Mouse (Mus musculus): ENCODE measurements at regions not wholly inside any gene's neighbourhood (a gene's known extent, or its start where the extent isn't known, plus 50 kb on each side); places are given as distances from the start of the nearest gene placed in this dataset.

DNA sequence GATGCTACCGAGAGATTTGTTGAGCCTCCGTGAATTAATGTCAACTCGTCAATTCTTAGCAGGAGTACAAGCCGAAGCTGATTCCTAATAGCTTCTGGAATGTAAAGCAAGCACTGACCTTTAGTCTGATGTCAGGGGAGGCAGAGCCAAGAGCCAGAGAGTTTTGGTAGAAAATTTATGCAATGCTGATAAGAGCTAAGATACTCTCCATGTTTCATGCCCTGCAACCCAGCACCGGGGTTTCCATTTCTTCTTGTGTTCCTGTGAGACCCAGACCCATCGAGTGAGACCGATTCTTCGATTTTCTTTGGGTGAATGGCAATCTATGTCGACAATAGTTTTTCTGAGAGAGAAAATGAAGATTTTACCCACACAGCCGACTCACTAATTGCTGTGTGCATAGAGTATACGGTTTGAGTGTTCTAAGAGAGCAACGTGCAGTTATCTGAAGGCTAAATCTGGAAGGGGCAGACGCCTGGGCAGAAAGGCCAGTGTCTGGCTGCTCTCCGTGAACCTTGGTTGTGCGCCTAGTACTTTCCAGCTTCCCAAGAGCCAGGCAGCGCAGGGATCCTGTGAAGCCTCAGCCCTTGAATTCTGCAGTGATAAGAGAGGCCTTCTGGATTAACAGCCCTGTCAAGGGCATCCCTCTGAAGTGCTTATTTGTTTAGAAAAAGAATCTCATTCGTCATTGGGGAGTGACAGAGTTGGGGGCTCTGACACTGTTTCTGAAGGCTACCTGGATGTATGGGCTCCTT lies 296.1 kb upstream of the Fam241a start:
- ATAC-seq (ENCODE audit: low FRiP score) (no peak), DNase-seq (ENCODE audit: low spot score) (no peak)
- H3K9me3 ChIP-seq (ENCODE audit: control insufficient read depth, low read length): no peaks in the 10 kb centered on the region
- no peak overlapping the region for H3K27ac ChIP-seq
- no peak overlapping the region for H3K9ac ChIP-seq
- H3K27me3 ChIP-seq (ENCODE audit: control insufficient read depth, insufficient read depth, low read length): no peaks in the 10 kb centered on the region; the same call in 1 of the 2 replicates
- H3K4me2 ChIP-seq (replicated peaks): no peak overlapping the region
- H3K36me3 ChIP-seq (replicated peaks; ENCODE audit: control insufficient read depth, insufficient read depth): no peaks in the 10 kb centered on the region
- H3K4me3 ChIP-seq (replicated peaks; ENCODE audit: low read length): no peak overlapping the region
- WGBS: 65% methylated on average over 17 of the region's 17 CpGs
- no peaks in the 10 kb centered on the region for H3K4me1 ChIP-seq (replicated peaks; ENCODE audit: control insufficient read depth, insufficient read depth, low read length)

DNA sequence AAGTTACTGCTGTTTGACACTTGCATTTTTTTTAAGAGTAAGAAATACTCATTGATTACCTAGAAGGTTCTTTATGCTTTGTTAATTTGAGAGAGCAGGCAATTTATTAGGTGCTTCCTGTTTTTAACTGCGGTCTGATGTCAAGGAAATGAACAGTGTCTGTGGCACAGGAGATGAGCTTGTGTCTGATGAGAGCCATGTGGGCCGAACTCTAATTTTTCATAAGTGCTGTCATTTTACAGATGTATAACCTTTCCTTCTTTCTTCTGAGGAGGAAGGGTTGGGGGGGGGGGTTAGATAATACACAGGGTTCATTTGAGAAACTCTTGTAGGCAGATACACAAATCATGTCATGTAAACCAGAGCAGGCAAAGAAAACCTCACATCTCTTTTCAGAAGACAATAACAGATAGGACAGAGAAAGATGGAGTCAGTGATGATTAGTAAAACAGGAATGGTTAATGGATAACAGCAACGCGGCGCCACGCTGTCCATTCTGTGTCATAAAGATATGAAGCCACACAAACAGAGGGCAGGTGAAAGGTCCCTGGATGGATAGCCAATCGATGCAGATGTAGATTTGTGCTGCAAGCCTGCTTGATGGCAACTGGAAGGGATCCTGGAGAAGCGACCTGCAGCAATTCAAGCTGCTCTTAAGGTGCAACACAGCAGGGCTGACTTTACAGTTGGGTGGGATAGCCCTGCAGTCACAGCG lies 291.4 kb upstream of the Fam241a start:
- Histone ChIP-seq H3K4me2 (replicated peaks) (no peak overlapping the region), H3K4me3 (replicated peaks; ENCODE audit: low read length) (no peak overlapping the region), H3K36me3 (replicated peaks; ENCODE audit: control insufficient read depth, insufficient read depth) (no peaks in the 10 kb centered on the region), H3K27ac (no peak overlapping the region), H3K4me1 (replicated peaks; ENCODE audit: control insufficient read depth, insufficient read depth, low read length) (no peaks in the 10 kb centered on the region), H3K9ac (no peak overlapping the region), H3K9me3 (ENCODE audit: control insufficient read depth, low read length) (no peaks in the 10 kb centered on the region), H3K27me3 (ENCODE audit: control insufficient read depth, insufficient read depth, low read length) (no peaks in the 10 kb centered on the region; the same call in 1 of the 2 replicates)
- ATAC-seq (ENCODE audit: low FRiP score): no peak
- DNase-seq (ENCODE audit: low spot score): no peak
- WGBS: 84% methylated on average over 9 of the region's 9 CpGs

DNA sequence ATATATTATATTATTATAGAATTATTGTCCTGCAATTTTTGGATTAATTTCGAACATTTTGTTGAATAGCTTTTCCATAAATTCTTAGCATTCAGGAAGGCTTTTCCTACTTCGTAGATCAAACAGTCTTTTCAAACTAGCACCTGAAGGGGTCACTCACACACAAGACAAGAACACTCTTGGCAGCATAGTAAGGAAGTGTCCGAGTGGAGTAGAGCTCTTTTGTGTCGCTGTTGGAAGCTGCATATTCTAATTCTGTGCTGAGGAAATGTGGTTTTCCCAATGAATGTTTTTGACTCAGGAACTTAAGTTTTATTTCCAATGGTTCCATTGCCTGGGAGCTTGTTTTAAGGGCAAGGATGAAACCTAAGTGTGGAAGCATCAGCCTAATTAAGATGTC lies 290.2 kb upstream of the Fam241a start:
- H3K4me2 ChIP-seq (replicated peaks): no peak overlapping the region
- peak; percentile 68; the same call in 1 of the 2 replicates for ATAC-seq (ENCODE audit: low FRiP score)
- H3K27ac ChIP-seq: no peak overlapping the region
- H3K4me1 ChIP-seq (replicated peaks; ENCODE audit: control insufficient read depth, insufficient read depth, low read length): no peaks in the 10 kb centered on the region
- H3K27me3 ChIP-seq (ENCODE audit: control insufficient read depth, insufficient read depth, low read length): no peaks in the 10 kb centered on the region; the same call in 1 of the 2 replicates
- DNase-seq (ENCODE audit: low spot score): peak; percentile 72
- H3K9ac ChIP-seq: no peak overlapping the region
- no peaks in the 10 kb centered on the region for H3K36me3 ChIP-seq (replicated peaks; ENCODE audit: control insufficient read depth, insufficient read depth)
- WGBS: 15% methylated on average over 4 of the region's 4 CpGs
- no peak overlapping the region for H3K4me3 ChIP-seq (replicated peaks; ENCODE audit: low read length)
- no peaks in the 10 kb centered on the region for H3K9me3 ChIP-seq (ENCODE audit: control insufficient read depth, low read length)

DNA sequence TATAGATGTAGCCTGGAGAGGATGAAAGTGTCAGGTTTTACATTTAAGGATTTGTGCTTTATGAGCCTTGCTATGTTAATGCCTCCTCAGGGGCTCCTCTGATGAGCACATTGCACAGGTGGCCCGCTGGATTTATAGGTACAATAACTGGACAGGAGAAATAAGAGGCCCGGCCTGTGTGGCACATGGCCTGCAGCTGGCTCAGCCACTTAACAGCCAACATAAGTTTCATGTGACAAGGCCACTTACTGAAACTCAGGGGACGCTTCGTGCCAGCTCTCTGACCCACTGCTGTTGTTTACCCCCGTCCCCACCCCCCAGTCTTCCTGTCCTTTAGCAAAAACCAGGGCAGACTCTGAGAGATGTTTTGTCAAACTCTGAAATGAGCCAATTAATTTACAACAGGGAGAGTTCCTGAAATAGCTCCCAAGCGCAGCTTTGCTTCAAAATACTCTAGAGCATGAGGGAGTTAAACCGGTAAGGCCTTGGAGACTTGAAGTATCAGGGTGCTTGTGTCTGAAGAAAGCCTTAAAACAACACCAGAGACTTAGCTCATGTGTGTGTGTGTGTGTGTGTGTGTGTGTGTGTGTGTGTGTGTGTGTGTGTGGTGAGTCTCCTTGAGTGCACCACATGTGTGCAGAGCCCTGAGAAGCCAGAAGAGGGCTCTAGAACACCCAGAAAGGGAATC lies 285.2 kb upstream of the Fam241a start:
- 0 out of 2 replicates have a peak, but pooled peaks have one; percentile 37 for ATAC-seq (ENCODE audit: low FRiP score)
- 82% methylated on average over 7 of the region's 7 CpGs for WGBS
- no peak for DNase-seq (ENCODE audit: low spot score)

DNA sequence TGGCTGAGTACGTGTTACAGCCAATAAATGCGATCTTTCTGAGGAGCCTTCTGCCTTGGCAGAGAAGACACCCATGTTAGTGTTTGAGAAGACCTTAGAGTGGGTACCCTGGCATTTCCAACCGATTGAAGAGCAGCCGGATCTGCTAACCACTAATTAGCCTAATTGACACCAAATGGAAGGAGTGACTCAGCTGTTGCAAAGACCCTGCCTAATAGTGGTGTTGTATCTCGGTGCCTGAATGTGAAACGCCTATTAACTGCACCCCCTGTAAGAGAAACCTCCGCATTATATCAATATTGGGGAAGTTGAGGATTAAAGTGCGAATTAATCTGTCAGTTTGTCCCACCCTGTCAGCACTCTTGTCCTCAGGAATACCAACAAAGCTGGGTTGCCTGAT lies 253.1 kb upstream of the Fam241a start:
- no peak for ATAC-seq (ENCODE audit: low FRiP score)
- no peak overlapping the region for H3K27ac ChIP-seq

More for the DNA sequence above, 285.2 kb upstream of the Fam241a start:
- Histone ChIP-seq H3K9me3 (ENCODE audit: control insufficient read depth, low read length) (no peaks in the 10 kb centered on the region), H3K36me3 (replicated peaks; ENCODE audit: control insufficient read depth, insufficient read depth) (no peaks in the 10 kb centered on the region), H3K9ac (no peak overlapping the region), H3K4me1 (replicated peaks; ENCODE audit: control insufficient read depth, insufficient read depth, low read length) (no peaks in the 10 kb centered on the region), H3K4me2 (replicated peaks) (no peak overlapping the region), H3K4me3 (replicated peaks; ENCODE audit: low read length) (no peak overlapping the region), H3K27me3 (ENCODE audit: control insufficient read depth, insufficient read depth, low read length) (no peaks in the 10 kb centered on the region), H3K27ac (no peak overlapping the region)

DNA sequence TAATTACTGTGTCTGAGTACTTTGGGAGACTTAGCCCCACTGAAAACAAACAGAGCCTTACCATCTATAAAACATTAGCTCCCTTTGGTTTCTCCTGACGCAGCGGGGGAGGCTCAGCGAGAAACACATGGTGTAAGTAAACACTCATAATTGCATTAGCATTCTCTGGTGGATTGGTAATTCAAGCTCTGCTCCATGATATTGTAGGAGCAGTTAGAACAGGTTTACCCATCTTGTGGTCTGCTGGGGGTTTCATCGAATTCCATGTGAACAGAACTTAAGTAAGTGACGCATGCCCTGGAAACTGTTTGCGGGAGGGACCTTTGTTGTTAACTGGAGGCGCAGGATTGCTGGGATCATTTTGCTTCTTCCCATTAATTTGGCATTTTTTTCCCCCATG lies 249.2 kb upstream of the Fam241a start:
- 82% methylated on average over 7 of the region's 7 CpGs for WGBS
- ATAC-seq (ENCODE audit: low FRiP score): no peak
- H3K9ac ChIP-seq: no peak overlapping the region

More for the DNA sequence above, 253.1 kb upstream of the Fam241a start:
- 74% methylated on average over 8 of the region's 8 CpGs for WGBS
- no peak overlapping the region for H3K4me3 ChIP-seq (replicated peaks; ENCODE audit: low read length)
- no peaks in the 10 kb centered on the region for H3K9me3 ChIP-seq (ENCODE audit: control insufficient read depth, low read length)
- H3K4me2 ChIP-seq (replicated peaks): no peak overlapping the region
- H3K9ac ChIP-seq: no peak overlapping the region
- no peaks in the 10 kb centered on the region for H3K36me3 ChIP-seq (replicated peaks; ENCODE audit: control insufficient read depth, insufficient read depth)
- no peaks in the 10 kb centered on the region for H3K27me3 ChIP-seq (ENCODE audit: control insufficient read depth, insufficient read depth, low read length)
- no peak for DNase-seq (ENCODE audit: low spot score)
- H3K4me1 ChIP-seq (replicated peaks; ENCODE audit: control insufficient read depth, insufficient read depth, low read length): no peaks in the 10 kb centered on the region

DNA sequence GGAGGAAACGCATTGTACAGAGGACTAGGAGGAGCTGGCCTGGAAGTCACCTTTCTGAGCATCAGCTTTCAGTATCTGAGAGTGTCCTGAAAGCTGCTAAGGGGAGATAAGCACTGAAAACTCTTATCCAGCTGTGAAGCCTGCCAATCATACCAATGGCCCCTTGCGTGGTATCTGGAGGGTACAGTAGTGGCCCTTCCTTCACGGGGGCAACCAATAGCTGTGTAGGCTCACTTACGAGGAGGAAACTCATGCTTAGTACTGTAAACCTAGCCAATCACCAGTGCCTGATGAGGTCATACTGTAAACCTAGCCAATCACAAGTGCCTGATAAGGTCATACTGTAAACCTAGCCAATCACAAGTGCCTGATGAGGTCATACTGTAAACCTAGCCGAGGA lies 231.7 kb upstream of the Fam241a start:
- 89% methylated on average over 5 of the region's 5 CpGs for WGBS
- Histone ChIP-seq H3K4me1 (replicated peaks; ENCODE audit: control insufficient read depth, insufficient read depth, low read length) (no peaks in the 10 kb centered on the region), H3K27ac (no peak overlapping the region), H3K9ac (no peak overlapping the region), H3K36me3 (replicated peaks; ENCODE audit: control insufficient read depth, insufficient read depth) (no peaks in the 10 kb centered on the region), H3K4me2 (replicated peaks) (no peak overlapping the region), H3K9me3 (ENCODE audit: control insufficient read depth, low read length) (no peaks in the 10 kb centered on the region), H3K4me3 (replicated peaks; ENCODE audit: low read length) (no peak overlapping the region), H3K27me3 (ENCODE audit: control insufficient read depth, insufficient read depth, low read length) (no peaks in the 10 kb centered on the region)
- ATAC-seq (ENCODE audit: low FRiP score): no peak
- DNase-seq (ENCODE audit: low spot score): no peak

More for the DNA sequence above, 249.2 kb upstream of the Fam241a start:
- Histone ChIP-seq H3K27ac (no peak overlapping the region), H3K36me3 (replicated peaks; ENCODE audit: control insufficient read depth, insufficient read depth) (no peaks in the 10 kb centered on the region), H3K4me3 (replicated peaks; ENCODE audit: low read length) (no peak overlapping the region), H3K4me1 (replicated peaks; ENCODE audit: control insufficient read depth, insufficient read depth, low read length) (no peaks in the 10 kb centered on the region), H3K4me2 (replicated peaks) (no peak overlapping the region), H3K27me3 (ENCODE audit: control insufficient read depth, insufficient read depth, low read length) (no peaks in the 10 kb centered on the region), H3K9me3 (ENCODE audit: control insufficient read depth, low read length) (no peaks in the 10 kb centered on the region)
- DNase-seq (ENCODE audit: low spot score): no peak

DNA sequence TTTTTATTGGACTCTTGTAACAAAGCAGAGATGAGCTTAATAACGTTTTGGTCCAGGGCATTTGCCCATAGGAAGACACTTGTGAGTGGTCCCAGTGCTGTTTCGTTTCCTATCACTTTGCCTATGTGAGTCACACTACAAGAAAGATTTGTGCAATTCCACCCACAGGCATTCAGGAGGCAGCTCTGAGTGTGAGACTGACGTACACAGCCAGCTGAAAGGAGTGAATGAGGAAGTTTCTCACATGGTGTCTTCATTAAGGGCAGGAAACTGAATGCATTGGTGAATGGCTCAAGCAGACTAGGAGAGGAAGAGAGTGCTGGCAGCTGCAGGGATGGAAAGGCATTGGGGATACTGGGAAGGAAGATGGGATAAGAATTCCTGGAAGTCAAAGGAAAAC lies 230.5 kb upstream of the Fam241a start:
- no peak for DNase-seq (ENCODE audit: low spot score)
- Histone ChIP-seq H3K4me3 (replicated peaks; ENCODE audit: low read length) (no peak overlapping the region), H3K9me3 (ENCODE audit: control insufficient read depth, low read length) (no peaks in the 10 kb centered on the region), H3K9ac (no peak overlapping the region), H3K36me3 (replicated peaks; ENCODE audit: control insufficient read depth, insufficient read depth) (no peaks in the 10 kb centered on the region), H3K4me2 (replicated peaks) (no peak overlapping the region), H3K27ac (no peak overlapping the region), H3K27me3 (ENCODE audit: control insufficient read depth, insufficient read depth, low read length) (no peaks in the 10 kb centered on the region), H3K4me1 (replicated peaks; ENCODE audit: control insufficient read depth, insufficient read depth, low read length) (no peaks in the 10 kb centered on the region)
- WGBS: 57% methylated on average over 3 of the region's 3 CpGs
- ATAC-seq (ENCODE audit: low FRiP score): no peak

DNA sequence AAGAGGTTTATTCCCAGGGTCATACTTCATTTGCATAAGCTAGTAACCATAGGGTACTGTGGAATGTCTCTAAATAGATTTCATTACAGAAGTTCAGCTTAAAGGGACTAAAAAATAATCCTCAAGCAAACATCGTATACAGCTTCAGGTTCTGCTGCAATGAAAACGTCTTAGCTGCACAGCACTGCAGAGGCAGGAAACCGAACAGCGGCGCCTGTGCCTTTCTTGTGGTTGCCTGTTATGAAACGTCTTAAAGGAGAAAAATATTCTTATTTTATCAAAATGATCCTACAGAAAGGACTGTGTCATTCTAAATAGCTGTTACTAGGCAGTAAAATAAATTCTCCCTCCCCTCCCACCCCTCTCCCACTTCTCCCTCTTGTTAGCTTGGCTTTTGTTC lies 226.0 kb upstream of the Fam241a start:
- no peaks in the 10 kb centered on the region for H3K27me3 ChIP-seq (ENCODE audit: control insufficient read depth, insufficient read depth, low read length)
- WGBS: 77% methylated on average over 6 of the region's 6 CpGs
- no peak for DNase-seq (ENCODE audit: low spot score)

More for the DNA sequence above, 226.0 kb upstream of the Fam241a start:
- no peaks in the 10 kb centered on the region for H3K36me3 ChIP-seq (replicated peaks; ENCODE audit: control insufficient read depth, insufficient read depth)
- no peaks in the 10 kb centered on the region for H3K9me3 ChIP-seq (ENCODE audit: control insufficient read depth, low read length)
- H3K4me3 ChIP-seq (replicated peaks; ENCODE audit: low read length): no peak overlapping the region
- no peak overlapping the region for H3K4me2 ChIP-seq (replicated peaks)
- no peaks in the 10 kb centered on the region for H3K4me1 ChIP-seq (replicated peaks; ENCODE audit: control insufficient read depth, insufficient read depth, low read length)
- no peak for ATAC-seq (ENCODE audit: low FRiP score)
- no peak overlapping the region for H3K9ac ChIP-seq
- no peak overlapping the region for H3K27ac ChIP-seq
